Comparison of ENCODE assay signal across 18 mouse cellular contexts in the genomic region with DNA sequence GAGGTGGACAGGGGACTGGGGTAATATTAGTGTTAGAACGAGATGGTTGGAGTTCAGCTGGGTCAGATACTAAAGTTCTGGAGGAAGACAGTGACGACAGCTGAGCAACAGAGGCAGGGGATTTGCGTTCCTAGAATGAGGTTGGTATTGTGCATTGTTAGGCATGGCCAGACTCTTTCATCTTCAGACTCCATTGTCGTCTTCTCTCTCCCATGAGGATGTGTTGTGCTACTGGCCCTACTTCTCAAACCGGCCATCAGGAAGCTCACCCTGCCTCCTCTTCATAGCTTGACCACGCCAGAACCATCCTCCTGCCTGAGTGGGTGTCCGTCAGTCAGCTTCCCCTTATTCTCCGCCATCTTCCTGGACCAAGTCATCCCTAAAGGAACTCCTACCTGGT. TPM values are rescaled to one million over a fixed set of nuclear protein-coding genes. Genes with fewer than 3 reads are reported as not detected.
DNase-seq lines count a peak whose midpoint lies in the region; ATAC-seq lines count a peak whose summit lies in the region.
"Had no signal": no experiment of that assay in that cellular context is flagged by ENCODE, and none has a peak within 500 bp of the region (broad histone marks: within the 10 kb centered on the region; RNA-seq: fewer than 3 reads in every experiment).

No protein-coding gene starts in this region.

- WGBS in heart, embryonic 10.5 days: 79% methylated on average over 8 of the region's 8 CpGs
- 76% methylated on average over 8 of the region's 8 CpGs for WGBS in heart, embryonic 12.5 days

- no peaks in the 10 kb centered on the region for H3K4me1 ChIP-seq in heart, embryonic 10.5 days
- no peaks in the 10 kb centered on the region for H3K4me1 ChIP-seq in heart, embryonic 12.5 days (replicated peaks)

- H3K27ac ChIP-seq in heart, embryonic 10.5 days: no peak overlapping the region
- H3K27ac ChIP-seq in heart, embryonic 12.5 days (ENCODE audit: poor library complexity, severe bottlenecking): no peak overlapping the region

- intact Hi-C loops in heart, postnatal 25 days (cut with DNase I): no loop called here

- H3K4me3 ChIP-seq in heart, embryonic 10.5 days: no peak overlapping the region
- no peak overlapping the region for H3K4me3 ChIP-seq in heart, embryonic 12.5 days

- ATAC-seq in heart, embryonic 12.5 days (ENCODE audit: insufficient number of reproducible peaks, low FRiP score): no peak
- ATAC-seq: activated CD4-positive, CD25-positive, alpha-beta regulatory T cell, adult 4 months; CD4-positive, CD25-positive, alpha-beta regulatory T cell, adult 4 months; Patski had no signal

- no peaks in the 10 kb centered on the region for H3K27me3 ChIP-seq in heart, embryonic 10.5 days (ENCODE audit: insufficient read depth, poor library complexity, severe bottlenecking)
- no peaks in the 10 kb centered on the region for H3K27me3 ChIP-seq in heart, embryonic 12.5 days (replicated peaks)

- no peak overlapping the region for H3K4me2 ChIP-seq in heart, embryonic 12.5 days

- no peaks in the 10 kb centered on the region for H3K36me3 ChIP-seq in heart, embryonic 10.5 days
- no peaks in the 10 kb centered on the region for H3K36me3 ChIP-seq in heart, embryonic 12.5 days
- H3K36me3 ChIP-seq: G1E had no signal

- H3K9me3 ChIP-seq in heart, embryonic 10.5 days: no peaks in the 10 kb centered on the region
- no peaks in the 10 kb centered on the region for H3K9me3 ChIP-seq in heart, embryonic 12.5 days (replicated peaks)
- H3K9me3 ChIP-seq: G1E had no signal

- DNase-seq in heart, adult 11 months: peak; percentile 71
- no peak for DNase-seq in heart, postnatal 25 days (ENCODE audit: low spot score)
- DNase-seq in heart, embryonic 10.5 days (ENCODE audit: low spot score): peak; percentile 62
- DNase-seq: adrenal gland, adult 2 months; adrenal gland, adult 8-10 months; adrenal gland, postnatal 10 days; adrenal gland, postnatal 14 days; adrenal gland, postnatal 25 days; adrenal gland, postnatal 36 days; B cell, adult 2 months; cerebellum, adult 11 months; cerebellum, adult 11-12 months; cerebellum, adult 18-20 months had no signal

- H3K9ac ChIP-seq in heart, embryonic 12.5 days: no peak overlapping the region

RNA-seq across cellular contexts. Expression of gene Rack1, which starts 41.1 kb away (rescaled TPM):
- 100 to 1,000 TPM; 397 to 416 TPM for total RNA-seq in heart, postnatal 25 days (2021)
- 542 and 712 TPM in 2 replicates for polyA plus RNA-seq in heart, embryonic 10.5 days (2016; fragmentation: Nextera tagmentation; extraction: Ambion mirVana)
- 397 and 428 TPM in 2 replicates for polyA plus RNA-seq in heart, embryonic 12.5 days (2016; fragmentation: Nextera tagmentation; extraction: Ambion mirVana)

RNA-seq across cellular contexts. Expression of gene Trim41, which starts 58.1 kb away (rescaled TPM):
- 10 to 100 TPM; 17.8 to 20.4 TPM for total RNA-seq in heart, postnatal 25 days (2021)
- 3.0 and 4.7 TPM in 2 replicates for polyA plus RNA-seq in heart, embryonic 10.5 days (2016; fragmentation: Nextera tagmentation; extraction: Ambion mirVana)
- polyA plus RNA-seq in heart, embryonic 12.5 days (2016; fragmentation: Nextera tagmentation; extraction: Ambion mirVana): 4.3 and 4.4 TPM in 2 replicates
